Mouse (Mus musculus): ENCODE measurements around the gene Gm9803.

Gm9803 gene

DNA sequence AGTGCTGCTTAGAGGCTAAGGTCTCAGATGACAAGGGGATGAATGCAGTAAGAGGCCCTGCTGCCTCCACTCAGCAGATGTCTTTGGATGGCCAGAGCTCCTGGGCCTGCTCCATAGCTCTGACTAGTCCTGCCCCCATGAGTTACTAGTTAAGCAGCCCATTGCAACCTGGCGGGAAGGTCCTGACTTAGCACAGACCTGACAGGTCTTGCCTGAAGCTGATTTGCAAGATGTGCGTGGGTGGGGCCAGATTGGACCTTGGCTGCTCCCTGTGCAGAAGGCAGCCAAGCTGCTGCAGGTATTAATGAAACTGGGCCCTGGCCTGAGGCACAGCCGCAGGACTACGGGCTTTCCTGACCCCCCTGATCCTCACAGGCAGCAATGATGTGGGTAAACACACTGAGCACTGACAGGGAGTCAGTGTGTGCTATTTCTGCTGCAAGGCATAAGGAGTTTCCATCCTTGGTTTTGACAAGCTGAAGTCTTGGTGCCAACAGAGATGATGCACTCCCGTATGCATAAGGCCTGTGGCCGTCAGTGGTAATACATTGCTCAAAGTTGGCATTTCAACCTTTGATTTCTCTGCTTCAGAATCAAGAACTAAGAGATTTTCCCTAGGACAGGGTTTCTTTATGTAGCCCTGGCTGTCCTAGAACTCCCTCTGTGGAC lies 6.8 kb upstream of the Gm9803 start:
- no peak for DNase-seq

DNA sequence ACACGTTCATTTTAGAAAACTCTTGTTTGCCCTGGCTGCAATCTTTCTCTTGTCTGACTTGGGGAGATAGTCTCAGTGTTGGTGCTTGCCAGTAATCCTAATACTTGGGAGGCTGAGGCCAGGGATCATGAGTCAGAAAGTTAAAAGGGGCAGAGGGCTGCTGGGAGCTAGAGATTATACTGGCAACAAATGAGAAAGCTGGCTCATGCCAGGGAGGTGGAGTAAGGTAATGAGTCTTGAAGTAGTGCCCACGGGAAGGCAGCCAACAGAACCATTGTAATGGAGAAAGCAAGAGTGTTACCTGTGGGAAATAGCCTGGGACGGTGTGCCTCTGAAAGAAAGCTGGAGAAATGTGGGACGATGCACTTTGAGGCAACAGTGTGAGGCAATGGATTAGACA lies 6.0 kb upstream of the Gm9803 start:
- no peak for DNase-seq

DNA sequence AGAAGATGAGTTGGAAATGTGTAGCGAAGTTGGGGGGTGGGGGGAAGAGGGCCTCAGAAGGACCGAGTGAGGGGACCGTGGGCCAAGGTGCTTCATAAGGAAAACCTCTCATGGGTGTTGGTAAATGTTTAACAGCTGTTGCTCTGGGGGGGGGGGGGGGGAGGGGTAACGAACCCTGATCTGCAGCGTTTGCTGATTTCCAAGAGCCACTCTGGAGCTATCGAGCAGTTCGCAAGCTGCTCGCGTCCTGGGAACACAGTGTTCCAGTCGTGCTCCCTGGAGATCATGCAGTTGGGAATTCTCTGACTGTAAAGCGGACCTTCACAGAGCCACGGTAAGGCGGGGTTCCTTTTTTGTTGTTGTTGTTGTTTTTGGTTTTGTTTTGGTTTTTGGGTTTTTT lies 5.5 kb upstream of the Gm9803 start:
- DNase-seq, result no peak

DNA sequence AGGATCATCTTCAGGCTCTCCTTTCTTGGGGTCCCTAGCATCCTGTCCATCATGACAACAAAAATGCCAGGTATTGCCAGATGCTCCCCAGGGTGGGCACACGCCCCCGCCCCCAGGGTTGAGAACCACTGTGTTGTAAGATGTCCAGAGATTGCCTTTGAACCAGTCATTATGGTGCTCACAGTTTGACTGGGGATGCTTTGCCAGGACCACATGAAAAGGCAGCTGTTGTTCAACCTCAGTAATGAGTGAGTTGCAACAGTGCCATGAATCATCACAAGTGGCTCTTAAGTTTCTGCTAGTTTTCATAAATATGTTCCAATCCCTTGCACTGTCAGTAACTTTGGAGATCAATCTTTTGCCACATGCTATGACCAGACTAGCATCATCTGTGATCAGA lies 3.9 kb upstream of the Gm9803 start:
- no peak for DNase-seq

DNA sequence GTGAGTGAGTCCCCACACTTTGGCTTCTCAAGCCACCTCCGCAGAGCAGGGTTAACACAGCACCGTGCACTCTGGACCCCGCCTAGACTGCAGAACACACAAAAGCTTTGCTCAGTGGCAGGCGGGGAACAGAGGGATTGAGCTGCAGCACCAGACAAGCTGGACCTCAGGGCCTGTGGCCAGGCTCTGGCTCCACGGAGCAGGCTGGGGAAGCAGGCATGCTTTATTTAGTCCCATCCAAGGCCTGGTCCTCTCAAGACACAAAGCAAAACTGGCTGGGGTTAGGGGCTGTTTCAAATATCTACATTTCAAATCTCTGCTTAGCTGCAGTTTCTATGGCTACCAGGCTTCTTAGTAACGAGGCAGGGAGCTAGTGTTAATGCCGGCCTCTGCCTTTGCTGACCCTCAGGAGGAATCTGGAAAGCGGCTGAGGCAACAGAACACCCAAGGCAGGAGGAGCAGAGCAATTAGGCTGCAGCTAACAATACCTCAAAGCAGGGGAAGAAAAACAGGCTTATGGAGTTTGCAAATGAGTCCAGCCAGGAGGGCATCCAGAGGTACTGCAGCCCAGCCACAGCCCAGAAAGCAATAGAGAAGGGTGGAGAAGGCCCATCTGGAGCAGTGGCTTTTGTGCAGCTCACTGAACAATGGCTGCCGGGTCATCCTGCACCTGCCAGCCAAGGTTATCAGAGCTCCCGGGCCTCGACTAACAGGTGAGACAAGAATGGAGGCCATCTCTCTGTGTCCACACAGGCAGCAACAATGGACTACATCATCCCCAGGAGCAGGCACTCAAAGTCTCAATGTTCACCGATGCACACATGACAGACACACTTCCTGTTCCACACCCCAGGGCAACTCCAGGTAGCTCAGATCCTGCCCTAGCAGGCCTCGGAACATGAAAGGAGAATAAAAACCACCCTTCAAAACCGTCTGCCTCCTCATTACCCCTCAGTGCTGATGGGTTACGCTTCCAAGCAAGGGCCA lies 3.7 kb downstream of the Gm9803 start:
- DNase-seq, result no peak

DNA sequence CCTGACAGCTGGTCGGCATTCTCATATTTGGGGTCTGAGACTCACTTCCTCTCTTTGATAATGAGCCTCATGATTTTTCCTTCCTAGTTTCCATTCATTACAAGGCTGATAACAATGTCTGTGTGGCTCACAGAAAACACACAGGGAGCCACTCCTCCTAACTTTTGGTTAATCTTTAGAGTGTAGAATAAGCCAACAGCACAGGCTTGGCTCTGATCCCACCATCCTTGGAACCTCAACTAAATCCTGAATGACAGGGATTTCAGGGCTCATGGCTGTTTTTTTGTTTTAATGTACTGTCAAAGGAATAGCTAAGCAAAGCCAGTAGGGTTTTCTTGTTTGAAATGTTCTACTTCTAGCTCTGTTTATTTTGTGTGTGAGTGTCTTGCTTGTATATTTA lies 10.5 kb downstream of the Gm9803 start:
- no peak for DNase-seq

DNA sequence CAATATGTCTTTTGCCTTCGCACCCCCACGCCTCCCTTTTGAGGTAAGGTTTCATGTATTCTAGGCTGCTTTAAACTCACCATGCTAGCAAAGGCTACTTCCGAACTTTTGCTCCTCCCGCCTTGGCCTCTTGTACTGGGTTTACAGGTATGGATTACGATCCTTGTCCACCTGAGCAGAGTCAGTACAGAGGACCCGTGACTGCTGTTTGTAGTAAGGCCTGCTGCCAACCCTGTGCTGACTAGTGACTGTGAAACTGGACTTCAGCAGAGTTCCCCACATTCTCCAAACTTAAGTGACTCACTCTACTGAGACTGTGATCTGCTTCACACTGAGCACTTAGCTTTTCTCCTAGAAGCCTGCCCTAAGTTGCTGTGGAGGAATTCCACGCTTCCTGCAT lies 13.8 kb downstream of the Gm9803 start:
- no peak for DNase-seq

DNA sequence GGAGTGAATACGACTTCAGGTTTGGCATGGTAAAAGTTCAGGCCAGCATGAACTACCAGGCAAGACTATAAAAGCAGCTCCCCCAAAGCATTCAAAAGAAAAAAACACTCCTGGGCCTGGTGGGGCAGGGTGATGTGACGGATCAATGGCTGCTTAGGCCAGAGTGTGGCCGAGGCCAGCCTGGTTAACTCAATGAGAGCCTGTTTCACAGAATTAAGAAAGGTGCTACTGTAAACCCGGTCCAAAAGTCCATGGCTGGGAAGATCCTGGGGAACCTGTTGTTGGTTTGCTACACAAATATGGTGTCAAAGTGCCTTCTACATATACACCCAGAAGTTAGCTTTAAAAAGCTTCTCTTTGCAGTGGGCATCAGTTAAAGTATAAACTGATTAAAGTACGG lies 14.9 kb downstream of the Gm9803 start:
- no peak for DNase-seq

DNA sequence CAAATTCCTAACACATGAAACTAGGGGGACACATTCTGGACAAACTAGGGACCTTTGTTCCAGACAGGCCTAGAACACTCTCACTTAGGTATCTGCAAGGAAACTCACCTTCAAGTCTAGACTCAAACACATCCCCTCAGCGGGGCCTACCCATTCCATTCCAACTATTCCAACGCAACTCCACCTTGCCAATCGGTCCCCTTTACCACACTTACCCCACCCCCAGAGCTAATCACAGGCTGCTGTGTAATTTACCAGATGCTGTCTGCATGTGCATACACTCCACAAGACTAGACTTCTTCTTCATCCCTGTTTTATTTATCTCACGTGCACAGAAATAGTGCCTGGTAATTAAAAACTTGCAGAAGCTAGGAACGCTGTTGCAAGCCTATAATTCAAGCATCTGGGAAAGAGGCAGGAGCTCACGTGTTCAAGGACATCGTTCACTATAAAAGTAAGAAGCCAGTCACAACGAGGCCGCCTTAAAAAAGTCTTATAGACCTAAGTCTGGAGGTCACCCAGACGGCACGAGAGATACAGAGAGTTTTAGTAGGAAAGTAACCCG lies 15.9 kb downstream of the Gm9803 start:
- DNase-seq, result no peak

DNA sequence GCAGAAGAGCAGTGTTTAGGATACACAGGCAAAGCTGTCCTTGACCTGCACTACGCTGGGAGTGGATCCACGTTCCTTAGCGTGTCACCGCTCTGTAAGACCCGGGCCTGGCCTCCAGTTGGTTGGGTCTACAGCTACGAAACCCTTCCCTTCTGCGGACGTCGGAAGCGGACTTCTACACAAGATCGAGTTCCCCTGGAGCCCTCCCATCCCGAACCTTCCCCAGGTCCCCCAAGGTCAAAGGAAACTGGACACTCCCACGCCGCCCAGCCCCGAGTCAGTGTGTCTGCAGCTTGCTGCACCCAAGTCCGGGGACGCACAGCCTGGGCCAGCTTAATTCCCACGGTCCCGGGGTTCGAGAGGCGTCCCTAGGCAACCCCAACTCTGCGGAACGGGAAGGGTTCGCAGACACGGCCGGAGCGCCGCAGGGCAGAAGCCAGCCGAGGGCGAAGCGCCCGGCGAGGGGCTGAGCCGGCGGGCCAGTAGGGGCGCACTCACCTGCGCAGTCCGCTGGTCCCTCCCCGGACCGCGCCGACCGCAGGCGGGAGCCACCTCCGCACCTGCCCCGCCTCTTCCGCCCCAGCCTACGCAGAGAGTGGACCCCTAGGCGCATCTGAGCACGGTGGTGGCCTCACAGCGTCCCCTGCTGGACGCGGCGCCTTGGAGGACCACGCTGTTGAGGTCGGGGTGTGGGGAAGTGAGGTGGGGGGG lies 16.7 kb downstream of the Gm9803 start, which contains the start of gene 1700021F05Rik:
Gene 1700021F05Rik, minus strand, starts transcription at position 553 of the 711 bp plus-strand sequence.
- peak; percentile 98 for DNase-seq

DNA sequence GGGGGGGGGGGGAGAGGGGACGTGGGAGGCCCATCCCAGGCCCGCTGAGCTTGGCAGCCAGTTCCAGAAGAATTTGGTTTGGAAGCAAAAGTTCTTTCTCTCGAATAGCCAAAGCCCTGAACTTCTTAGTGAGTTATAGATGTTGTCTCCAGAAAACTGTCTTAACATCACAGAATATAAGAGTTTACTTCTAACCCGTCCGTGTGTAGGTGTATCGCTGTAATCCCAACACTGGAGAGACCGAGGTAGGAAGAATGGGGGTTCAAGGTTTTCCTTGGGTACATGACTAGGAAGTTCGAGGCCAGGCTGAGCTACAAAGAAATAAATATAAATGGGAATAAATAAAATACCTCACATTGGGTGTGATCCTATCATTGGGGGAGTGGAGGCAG lies 17.3 kb downstream of the Gm9803 start:
- DNase-seq, result no peak

DNA sequence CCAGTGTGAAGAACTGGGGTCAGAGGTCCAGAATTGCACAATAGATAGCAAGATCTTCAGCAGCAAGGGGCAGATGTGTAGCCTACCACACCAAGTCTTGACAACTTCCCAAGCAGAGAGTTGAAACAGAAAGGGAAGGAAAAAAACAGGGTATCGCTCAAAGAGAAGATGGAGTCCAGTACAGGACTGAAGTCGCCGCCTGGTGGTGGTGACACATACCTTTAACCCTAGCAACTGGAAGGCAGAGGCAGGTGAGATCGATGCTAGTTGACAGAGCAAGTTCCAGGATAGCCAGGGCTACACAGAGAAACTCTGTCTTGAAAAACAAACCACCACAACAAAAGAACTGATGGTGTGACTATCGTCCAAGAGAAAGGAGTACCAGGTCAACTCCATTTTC lies 25.5 kb downstream of the Gm9803 start:
- no peak for DNase-seq

DNA sequence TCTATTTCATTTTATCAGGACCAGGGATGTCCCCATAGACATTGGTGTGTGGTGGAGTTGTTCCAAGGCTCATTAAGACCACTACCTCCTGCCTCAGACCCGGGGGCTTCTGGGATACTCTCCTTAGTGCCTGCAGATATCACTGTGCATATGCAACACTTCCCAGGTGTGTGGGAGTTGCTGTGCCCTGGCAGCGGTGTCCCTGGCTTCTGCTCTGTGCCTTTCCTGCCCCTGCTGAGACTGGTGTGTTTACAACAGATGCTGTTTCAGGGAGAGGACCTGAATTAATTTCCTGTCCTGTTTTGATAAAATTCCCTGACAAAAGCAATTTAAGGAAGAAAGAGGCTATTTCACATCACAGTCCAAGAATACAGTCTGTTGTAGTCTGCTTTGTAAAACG lies 27.0 kb downstream of the Gm9803 start:
- DNase-seq, result no peak

DNA sequence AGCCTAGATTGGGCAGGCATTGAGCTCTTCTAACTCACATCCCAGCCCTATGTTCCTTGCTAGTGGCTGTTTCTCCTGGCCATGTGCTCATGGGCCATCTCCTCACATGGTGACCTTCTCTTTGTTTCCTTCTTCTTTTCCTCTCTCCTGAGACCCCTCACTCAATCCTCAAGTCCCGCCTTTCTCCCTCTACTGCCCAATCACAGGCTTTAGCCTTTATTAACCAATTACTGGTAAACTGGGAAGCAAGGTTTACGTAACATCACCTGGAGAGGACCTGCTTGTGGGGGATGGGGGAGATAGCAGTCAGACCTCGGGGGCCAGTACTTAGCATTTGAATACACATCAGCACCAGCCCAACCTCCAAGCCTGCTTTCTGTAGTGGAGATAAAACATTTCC lies 27.5 kb downstream of the Gm9803 start:
- no peak for DNase-seq

DNA sequence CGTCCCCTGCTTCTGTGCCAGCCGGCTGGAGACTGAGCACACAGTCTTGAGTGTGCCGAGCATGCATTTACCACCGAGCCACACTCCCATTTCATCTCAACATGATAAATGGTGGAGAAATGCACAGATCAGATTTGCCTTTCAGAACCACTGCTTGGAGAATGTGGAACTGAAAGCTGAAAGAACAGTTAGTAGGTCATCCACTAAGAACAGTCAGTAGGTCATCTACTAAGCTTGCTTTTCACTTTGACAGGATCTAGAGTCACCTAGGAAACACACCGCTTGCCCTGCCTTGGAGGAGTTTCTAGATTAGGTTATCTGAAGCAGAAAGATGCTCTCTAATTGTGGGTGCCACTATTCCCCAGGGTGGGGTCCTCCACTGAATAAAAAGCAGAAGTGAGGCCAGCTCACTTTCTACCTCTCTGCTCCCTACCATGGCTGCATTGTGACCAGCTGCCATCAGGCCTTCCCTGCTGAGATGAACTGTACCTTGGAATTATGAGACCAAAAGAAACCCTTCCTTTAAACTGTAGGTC lies 33.8 kb downstream of the Gm9803 start:
- no peak for DNase-seq

DNA sequence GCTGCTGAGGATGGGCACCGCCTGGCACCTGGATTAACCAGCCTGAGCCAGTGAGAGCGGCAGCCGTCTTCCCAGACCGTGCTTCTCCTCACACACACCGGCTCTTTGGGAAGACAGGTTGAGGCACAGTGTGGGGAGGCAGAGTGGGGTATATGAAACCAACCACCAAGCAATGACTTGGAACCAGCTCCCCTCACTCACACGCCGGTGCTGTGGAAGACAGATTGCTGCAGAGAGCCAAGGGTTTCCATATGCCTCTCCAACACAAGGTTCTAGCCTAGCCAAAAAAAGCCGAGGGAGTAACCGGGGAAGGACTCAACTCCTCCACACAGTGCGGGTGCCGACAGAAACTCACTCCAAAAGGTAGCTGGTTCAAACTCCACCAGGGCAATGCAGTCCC lies 35.4 kb downstream of the Gm9803 start:
- no peak for DNase-seq

DNA sequence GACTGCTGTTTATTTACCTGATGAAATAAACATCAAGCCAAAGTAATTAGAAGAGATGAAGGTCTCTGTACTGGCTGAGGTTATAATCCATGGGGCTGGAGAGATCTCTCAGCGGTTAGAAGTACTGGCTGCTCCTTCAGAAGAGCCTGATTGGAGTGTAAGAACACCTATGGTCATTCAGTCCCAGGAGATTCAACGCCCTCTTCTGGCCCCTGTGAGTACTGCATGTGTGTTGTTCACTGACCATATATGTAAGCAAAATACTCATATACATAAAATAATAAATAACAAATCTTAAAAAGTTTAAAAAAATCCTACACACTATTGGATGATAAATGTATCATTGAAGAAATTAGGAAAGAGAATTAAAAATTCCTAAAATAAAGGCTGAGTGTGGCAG lies 36.9 kb downstream of the Gm9803 start:
- DNase-seq, result no peak

DNA sequence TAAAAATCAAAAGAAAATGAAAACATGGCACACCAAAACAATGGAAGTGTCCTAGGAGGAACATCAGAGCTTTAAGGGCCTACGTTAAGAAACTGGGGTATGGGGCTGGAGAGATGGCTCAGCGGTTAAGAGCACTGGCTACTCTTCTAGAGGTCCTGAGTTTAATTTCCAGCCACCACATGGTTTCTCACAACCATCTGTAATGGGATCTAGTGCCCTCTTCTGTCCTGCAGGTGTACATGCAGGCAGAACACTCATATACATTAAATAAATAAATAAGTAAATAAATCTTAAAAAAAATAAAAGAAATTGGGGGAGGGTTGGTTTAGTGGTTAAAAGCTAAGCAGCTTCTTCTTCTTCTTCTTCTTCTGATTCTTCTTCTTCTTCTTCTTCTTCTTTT lies 37.4 kb downstream of the Gm9803 start:
- DNase-seq, result no peak
